Mouse (Mus musculus) lung, adult 2 months (tissue): ENCODE measurements around the gene Cadps.

Source experiments
- CTCF ChIP-seq: fragments of 200-500 bp; IDR thresholded peaks from 2 replicates; pipeline ENCODE4 v1.5.1; 2011; ENCODE audit warnings: mild to moderate bottlenecking, low read length, control low read depth; ENCODE audit not compliant: insufficient read depth
- POLR2A ChIP-seq: fragments of 200-500 bp; IDR thresholded peaks from 2 replicates; pipeline ENCODE4 v1.6.1; 2011; ENCODE audit warnings: low read depth, mild to moderate bottlenecking, control low read depth, low read length, borderline replicate concordance; ENCODE audit errors: extremely low read depth

GRCm38 (mm10) chr14:12504191-12504947 is 318.5 kb downstream of the Cadps start:
- TF ChIP-seq CTCF (no peak), POLR2A (no peak)
